Mouse (Mus musculus) olfactory bulb, adult 2 months (tissue): ENCODE data around the gene Ppih.

Experiments used
- CTCF ChIP-seq: fragments of 200-500 bp; IDR thresholded peaks from 2 replicates; pipeline ENCODE4 v1.5.1; 2012; ENCODE audit warnings: low read depth, mild to moderate bottlenecking, low read length, moderate library complexity; ENCODE audit not compliant: insufficient read depth
- POLR2A ChIP-seq: fragments of 200-500 bp; IDR thresholded peaks from 2 replicates; pipeline ENCODE4 v1.6.1; 2012; ENCODE audit warnings: mild to moderate bottlenecking, low read depth, low read length, moderate library complexity; ENCODE audit not compliant: insufficient read depth

DNA sequence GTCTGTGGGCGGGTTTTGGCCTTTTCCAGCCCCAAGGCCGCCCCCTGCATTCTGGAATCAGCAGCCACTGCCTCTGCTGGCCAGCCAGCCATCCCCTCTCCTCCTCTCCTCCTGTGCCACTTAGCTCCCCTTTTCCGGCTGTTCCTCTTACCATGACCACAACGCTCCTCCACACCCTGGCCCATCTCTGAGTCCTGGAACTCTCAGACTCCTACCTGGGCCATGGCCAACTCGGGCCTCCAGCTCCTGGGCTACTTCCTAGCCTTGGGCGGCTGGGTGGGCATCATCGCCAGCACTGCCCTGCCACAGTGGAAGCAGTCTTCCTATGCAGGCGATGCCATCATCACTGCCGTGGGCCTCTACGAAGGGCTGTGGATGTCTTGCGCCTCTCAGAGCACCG lies 65.0 kb downstream of the Ppih start, which contains the start of gene Cldn19:
- no peak for TF ChIP-seq POLR2A
- TF ChIP-seq CTCF: no peak
